Mouse (Mus musculus) 416B (cell line): ENCODE results near the gene Gm45233.

Experiments
- DNase-seq: peaks from one replicate; pipeline ENCODE4 v3.0.0; 2011; ENCODE audit warnings: low read depth

Gm45233 gene

DNA sequence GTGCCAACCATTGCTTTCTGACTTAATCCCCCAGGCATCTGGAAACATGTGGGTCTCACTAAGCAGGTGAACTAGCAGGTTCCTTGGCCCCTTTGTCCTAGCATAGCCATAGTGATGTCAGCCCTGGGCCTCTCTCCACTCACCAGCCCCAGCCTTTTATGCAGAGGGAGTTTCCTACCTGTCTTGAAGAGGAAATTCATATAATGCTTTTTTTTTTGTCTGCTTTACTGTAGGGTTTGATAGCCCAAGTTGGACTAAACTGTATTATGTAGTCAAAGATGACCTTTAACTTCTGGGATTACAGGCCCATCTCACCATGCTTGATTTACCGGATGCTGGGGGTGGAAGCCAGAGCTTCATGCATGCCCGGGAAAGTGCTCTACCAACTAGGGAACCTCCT is 5.9 kb downstream of the Gm45233 start:
- no peak for DNase-seq

DNA sequence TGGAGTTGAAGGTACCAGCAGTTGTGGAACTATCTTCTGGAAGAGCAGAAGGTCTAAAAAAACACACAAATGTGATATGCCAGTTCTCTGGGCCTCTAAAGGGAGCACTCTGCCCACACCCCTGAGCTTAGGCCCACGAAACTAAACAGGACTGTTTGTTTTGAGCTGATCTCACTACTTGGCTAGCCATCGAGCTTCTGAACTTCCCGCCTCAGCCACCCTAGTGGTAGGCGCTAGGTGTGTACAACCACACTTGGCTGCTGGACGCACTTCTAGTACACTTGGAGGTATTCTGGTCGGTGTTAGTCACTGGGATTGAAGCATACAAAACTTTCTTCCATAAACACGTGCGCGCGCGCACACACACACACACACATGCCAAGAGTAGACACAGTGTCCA is 7.8 kb downstream of the Gm45233 start:
- DNase-seq: no peak

DNA sequence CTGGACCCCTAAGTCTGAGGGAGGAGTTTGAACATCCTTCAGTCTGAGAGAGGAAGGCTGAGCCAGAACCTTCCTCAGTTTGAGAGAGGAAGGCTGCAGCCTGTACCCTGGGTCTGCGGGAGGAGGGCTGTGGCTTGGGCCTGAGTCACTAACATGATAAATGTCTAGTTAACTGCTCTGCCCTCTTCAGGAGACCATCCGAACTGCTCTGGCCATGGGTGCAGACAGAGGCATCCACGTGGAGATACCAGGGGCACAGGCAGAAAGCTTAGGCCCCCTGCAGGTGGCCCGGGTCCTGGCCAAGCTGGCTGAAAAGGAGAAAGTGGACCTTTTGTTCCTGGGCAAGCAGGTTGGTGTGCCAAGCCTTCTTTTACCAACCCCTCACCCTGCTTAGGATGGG is 8.7 kb downstream of the Gm45233 start:
- peak; percentile 55 for DNase-seq

DNA sequence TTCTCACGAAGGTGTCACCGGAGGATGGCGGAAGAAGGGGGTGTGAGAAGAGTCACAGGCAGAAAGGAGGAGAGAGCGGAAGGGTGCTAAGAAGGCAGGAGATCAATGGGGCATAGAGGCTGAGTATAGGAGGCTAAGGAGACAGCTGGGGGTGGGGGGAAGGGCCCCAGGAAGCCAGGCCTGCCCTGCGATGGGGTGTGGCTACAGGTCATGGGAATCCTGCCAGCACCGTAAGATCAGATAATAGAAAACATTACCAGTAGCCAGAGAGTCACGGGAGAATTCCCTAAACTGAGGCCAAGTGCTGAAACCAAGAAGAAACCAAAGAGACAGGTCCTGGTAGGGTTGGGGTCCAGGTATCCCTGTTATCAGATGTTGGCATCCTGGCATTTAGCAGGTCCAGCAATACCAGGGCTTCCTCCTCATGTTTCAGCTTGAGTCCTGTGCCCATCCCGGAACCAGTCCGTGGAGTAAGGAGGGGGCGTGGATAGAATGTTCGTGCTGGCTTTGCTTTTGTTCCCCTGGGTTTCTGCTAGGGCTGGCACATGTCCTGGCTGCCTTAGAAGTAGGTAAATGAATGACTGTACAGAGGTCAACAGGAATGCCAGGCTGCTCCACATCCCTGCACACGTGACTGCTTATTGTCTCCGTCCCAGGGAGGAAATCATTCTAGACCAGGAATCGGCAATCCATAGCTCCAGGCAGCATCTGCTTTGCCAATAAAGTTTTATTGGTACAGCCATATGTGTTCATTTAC is 9.8 kb downstream of the Gm45233 start:
- DNase-seq: no peak

DNA sequence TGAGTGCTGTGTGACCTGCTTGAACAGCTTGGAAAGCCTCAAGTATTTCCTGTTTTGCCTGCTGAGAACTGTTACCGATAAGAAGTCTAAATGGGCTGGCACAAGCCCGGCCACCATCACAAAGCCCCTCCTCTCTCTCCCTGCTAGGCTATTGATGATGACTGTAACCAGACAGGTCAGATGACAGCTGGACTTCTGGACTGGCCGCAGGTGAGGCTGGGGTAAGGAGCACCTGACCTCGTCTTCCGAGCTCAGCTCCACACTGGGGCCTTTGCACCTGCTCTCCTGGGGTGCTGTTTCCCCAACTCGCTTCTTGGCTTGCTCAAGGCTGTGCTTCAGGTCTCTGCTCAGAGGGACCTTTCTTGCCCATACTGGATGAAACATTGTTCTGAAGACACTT is 10.4 kb downstream of the Gm45233 start:
- DNase-seq: no peak

DNA sequence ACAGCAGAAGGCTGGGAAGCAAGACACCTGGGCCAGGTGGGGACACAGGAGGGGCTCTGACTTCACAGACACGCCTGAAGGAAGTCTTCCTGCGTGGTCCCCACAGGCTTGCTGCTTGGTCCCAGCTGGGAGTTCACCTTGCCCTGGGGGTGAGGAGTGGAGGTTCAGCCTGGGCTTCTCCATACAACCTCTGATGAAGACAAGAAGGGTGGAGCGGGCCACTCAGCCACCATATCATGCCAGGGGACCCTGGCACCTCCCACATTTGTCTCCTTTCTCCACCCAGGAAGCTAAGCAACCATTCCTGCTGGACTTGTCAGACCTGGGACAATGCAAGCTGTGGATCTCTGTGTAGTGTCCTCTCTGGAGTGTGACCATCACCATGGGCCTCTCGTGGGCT is 18.9 kb downstream of the Gm45233 start, which contains the start of gene Vsig10l:
TSS of gene Vsig10l (plus strand) at position 301 of the 400 bp plus-strand sequence.
- DNase-seq: no peak

DNA sequence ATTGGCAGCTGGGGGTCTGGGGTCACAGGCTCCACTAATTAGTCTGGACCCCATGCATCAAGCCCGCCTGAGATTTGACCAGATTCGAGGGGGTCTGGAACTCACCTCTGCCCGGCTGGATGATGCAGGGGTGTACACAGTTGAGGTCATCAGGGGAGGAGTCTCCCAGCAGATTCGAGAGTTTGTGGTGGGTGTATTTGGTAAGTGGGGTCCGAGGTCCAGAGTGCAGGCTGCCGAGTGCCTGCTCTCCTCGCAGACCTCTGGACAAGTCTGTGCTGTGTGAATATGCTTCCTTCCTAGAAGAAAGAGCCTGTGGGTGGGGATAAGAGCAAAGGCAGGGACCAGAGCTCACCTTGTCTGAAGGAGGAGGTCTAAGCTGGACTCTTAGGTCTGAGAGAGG is 20.0 kb downstream of the Gm45233 start:
- DNase-seq: no peak

DNA sequence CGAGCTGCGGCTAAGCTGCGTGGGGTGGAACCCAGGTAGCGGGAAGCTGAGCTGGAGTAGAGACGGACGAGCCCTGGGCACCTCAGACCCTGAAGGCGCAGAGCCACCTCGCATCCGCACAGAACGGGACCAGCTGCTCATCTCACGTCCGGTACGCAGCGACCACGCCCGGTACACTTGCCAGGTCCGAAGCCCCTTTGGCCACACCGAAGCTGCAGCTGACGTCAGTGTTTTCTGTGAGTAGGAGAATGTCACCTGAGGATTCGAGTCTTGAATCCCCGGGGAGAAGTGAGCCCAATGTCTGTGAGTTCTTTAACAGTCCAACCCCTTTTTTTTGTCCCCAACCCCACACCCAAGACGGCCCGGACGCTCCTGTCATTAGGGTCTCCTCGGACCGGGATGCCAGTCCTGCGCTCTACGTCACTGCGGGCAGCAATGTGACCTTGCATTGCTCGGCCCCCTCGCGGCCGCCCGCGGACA is 21.0 kb downstream of the Gm45233 start:
- DNase-seq: no peak

DNA sequence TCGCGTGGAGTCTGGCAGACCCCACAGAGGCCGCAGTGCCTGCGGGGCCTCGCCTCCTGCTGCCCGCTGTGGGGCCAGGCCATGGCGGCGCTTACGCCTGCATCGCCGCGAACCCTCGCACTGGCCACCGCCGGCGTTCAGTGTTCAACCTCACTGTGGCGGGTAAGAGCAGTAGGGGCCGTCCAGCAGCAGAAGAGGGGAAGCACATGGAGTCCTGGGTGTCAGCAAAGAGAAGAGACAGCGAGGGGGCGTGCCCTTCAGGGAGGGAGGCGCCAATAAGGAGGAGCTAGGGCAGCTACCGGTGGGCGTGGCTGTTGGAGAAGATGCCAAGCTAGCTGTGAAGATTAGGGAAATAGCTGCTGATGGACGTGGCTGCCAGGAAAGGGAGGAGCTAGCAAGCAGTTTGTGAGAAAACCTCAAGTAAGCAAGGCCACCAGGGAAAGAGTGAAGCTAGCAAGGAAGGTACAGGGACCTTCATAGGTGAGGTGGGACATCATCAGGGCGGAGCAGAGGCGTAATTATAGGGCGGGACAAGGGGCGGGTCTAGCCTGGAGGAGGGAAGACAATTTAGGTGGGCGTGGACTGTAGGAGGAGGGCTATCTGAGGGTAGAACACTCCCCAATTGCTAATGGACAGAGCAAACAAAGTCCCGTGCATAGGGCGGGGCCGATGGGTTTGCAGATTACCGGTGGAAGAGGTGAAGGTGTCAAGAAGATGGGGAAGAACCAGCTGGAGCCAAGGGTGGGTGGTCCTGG is 21.6 kb downstream of the Gm45233 start:
- DNase-seq: peak; percentile 95

DNA sequence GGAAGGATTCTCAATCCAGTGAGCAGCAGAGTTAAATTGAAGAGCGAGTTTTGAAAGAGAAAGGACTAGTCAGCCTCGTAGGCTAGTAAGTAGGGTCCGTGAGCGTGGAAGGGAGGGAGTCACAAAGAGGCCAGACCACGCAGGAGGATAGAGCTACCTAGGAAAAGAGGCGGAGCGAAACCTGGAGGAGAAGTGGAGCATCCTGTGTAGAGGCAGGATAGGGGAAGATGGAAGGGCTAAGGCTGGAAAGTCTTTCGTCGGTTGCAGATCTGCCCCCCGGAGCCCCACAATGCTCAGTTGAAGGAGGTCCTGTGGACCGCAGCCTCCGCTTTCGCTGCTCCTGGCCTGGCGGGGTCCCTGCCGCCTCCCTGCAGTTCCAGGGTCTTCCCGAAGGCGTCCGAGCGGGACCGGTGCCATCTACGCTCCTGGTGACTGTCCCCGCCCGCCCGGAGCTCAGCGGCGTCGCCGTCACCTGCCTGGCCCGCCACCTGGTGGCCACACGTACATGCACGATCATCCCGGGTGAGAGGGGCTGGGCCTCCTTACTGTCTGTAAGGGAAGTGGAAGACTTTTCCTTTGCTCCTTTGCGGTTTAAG is 22.3 kb downstream of the Gm45233 start:
- peak; percentile 75 for DNase-seq

DNA sequence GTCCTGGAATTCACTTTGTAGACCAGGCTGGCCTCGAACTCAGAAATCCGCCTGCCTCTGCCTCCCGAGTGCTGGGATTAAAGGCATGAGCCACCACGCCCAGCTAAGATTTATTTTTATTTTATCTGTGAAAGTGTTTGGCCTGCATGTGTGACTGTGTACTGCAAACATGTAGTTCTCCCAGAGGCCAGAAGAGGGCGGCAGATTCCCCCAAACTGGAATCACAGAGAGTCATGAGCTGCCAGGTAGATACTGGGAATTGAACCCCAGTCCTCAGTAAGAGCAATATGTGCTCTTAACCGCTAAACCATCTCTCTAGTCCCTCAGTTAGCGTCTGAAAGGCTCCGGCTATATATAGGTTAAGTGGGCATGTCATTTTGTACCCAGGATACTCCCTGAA is 26.4 kb downstream of the Gm45233 start:
- DNase-seq: peak; percentile 52

DNA sequence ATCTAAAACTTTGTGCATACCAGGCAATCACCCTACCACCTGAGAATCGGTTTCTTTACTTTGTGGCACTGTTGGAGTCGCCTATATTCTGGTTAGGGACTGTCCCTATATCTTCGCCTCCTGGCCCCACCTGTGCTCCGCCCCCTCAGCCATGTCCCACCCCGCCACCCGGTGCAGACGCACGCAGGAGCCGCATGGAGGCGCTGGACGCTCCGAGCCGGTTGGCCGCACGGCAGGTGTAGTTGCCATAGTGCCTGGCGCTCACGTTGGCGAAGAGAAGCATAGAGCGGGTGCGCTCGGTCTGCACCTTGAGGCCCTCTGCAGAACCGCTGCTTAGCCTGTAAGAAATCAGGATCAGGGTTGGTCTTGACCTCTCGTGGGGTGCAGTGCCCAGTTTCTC is 31.8 kb downstream of the Gm45233 start:
- no peak for DNase-seq

DNA sequence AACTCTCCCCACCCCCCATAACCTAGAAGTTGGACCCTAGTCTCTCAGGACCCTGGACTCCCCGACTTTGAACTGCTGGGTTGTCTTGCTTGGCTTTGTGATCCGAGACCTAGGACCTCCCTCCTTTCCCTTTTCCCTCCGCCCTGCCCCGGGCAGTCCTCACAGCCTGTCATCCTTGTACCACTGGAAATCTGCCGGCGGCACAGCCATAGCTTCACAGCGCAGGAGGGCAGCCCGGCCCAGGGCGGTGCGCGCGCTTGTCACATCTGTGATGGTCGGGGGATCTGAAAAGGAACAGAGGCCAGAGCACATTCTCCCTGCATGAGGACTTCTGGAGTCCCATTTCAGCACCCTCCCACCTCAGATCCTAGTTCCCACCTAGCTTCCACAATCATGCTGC is 32.4 kb downstream of the Gm45233 start:
- no peak for DNase-seq

DNA sequence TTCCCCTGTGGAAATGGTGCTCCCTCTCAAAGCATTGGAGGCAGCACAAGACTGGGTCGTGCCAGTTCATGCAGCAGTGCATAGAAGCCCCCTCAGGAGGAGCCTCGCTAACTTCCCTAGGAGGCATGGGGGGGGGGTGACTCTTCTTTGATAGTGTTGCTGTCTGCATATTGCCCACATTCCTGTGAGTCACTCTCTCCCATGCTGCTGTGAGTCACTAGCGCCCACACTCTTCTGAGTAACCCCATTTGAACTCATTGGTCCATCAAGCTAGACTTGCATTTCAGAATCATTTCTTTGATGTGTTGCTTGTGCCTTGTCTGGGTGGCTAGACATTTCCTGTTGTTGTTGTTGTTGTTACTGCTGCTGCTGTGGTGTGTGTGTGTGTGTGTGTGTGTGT is 37.3 kb downstream of the Gm45233 start:
- peak; percentile 78 for DNase-seq

DNA sequence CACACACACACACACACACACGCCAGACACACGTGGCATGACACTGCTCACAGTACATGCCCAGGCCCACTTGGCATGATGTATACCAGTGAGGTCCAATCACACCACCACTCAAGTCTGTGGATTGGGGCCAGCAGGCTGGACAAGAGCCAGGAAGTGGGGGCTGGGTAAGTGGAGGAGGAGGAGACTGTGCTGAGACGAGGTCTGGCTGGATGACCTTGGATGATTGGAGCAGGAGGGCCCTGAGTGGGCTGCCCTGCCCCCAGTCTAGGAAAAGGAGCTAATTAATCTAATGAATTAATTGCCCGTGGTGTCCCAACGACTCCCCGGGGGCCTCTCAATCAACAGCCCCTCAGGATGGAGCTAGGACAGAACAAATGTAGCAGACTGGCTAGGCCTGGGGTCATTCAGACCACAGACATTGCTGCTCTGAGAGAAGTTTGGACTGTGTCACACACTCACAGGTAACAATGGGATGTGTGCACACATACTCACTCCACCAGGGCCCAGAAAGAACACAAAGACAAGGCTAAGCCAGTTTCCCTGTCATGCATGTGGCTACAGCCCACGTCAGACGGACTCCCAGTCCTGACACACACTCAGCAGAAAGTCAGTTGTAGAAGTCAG is 38.3 kb downstream of the Gm45233 start:
- DNase-seq: no peak

DNA sequence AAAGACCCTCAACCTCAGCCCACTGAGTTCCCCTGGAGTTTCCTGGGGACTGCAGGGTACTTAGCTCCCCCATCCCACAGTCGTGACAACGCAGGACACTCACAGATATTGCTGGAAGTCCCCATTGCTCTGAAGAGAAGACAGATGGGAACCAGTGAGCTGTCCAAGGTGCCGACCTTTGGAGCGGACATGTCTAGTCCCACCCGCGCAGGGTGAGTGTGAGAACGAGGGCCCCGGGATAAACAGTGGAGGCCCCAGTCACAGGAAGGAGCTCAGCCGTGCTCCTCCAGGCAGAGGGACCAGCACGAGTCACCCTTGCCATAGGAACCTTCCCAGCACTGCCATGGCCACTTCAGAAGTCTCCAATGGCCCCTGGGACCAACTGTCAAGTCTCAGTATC is 39.3 kb downstream of the Gm45233 start:
- DNase-seq: peak; percentile 19

DNA sequence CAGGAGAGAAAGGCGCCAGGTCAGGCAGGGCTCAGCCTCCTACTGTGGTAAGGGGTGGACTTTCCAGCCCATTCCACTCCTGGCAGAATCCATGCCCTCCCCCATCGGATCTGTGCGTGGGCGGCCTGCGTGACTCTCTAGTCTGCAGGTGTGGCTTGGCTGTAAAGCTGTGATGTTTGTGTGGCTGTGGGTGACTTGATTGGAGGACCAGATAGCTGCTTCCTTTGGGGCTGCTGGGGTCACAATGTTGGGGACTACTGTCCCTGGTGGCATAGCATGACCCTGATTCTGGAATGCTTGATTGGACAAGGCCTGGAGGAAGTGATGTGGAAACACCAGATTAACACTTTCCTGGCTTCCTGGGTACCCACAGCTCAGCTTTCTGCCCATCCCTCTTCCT is 44.7 kb downstream of the Gm45233 start:
- DNase-seq: no peak

DNA sequence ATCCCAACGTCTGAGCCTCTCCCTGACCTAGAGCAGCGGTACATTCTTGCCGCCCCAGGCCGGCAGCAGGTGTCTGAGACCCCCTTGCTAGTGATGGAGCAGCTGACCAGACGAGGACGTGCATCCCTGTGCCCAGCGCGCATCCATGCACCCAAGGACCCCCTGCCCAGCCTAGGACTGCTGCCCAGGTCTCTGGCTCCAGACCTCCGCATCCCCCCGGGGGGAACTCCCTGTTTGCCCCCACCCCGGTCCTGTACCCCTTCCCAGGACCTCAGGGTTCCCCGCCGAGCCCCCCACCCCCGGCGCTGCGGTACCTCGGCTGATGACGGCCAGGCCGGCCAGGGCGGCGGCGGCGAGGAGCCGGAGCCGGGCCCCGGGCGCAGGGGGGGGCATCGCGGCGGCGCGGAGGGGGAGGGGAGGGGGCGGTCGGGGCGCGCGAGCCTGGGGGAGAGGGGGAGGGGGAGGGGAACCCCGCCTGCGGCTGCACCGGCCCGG is 45.8 kb downstream of the Gm45233 start, which contains the start of gene Iglon5:
TSS of gene Iglon5 (minus strand) at position 445 of the 495 bp plus-strand sequence.
- DNase-seq: no peak

DNA sequence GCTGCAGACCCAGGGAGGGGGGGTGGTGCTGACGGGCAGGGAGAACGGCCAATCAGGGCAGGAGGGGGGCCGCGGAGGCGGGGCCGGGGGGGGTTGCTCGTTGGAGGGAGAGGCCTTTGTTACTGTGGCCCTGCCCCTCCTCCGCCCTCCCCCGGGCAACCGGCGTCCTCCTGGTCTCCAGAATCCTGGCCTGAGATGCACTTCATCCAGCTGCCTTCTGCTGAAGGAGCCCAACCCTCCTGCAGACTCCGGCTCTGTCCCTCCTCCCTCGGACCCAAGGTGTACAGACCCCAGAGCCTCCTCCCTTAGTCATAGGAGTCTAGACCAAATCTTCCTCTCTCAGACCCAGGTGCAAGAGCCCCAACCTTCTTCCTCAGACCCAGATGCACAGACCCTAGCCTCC is 46.3 kb downstream of the Gm45233 start:
- DNase-seq: no peak

DNA sequence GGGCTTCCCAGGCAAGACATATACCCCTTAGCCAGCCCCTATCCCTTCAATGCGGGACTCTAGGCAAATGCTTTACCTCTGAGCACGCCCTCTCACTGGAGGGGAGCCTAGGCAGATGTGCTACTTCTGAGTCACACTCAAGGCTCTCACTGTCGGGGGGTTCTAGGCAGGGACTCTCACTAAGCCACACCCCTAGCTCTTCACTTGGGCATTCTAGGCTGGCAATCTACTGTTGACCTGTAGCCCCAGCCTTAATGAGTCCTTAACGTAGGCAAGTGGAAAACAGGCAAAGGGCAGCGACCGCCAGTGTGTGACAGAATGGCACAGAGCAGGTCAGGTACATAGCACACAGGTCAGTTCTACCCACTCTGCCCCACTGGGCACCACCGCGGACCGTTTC is 46.9 kb downstream of the Gm45233 start:
- no peak for DNase-seq

DNA sequence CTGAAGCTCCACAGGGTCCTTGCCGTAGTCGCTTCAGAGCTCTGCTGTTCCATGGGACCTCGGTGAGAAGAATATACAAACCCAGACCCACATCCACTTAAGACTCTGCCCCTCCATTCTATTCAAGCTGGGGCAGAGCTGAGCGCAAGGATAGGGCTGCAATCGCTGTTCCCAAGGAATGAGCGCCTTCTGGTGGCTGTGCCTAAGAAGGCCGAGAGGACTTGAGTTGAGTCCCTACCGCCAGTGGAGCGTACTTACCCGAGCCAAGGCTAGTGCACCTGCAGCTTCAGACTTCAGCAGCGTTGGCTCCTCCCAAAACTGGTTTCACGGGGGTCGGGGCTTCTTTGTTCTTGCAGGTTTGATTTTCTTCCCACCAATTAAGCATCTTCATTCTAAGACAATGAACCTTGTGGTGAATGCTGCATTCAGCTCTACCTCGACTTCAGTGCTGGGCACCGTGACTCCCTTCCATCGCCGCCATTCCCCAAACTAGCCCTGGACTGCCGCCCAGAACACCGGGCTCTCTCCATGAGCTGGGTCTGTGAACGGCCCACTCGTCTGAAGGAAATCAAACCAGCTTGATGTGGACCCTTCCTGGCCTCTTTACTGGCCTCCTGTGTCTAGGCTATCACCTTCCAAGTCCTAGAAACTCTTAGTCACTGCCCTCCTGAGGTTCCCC is 51.6 kb downstream of the Gm45233 start:
- peak; percentile 59 for DNase-seq
